Mouse (Mus musculus) frontal cortex, postnatal 25 days (tissue): ENCODE data around the gene Efhc2.

Experiments used
- DNase-seq, 2 experiments: peaks; one replicate each; pipeline ENCODE4 v3.0.0; 2022; ENCODE audit warnings: low spot score in 2 of 2

Efhc2 gene

DNA sequence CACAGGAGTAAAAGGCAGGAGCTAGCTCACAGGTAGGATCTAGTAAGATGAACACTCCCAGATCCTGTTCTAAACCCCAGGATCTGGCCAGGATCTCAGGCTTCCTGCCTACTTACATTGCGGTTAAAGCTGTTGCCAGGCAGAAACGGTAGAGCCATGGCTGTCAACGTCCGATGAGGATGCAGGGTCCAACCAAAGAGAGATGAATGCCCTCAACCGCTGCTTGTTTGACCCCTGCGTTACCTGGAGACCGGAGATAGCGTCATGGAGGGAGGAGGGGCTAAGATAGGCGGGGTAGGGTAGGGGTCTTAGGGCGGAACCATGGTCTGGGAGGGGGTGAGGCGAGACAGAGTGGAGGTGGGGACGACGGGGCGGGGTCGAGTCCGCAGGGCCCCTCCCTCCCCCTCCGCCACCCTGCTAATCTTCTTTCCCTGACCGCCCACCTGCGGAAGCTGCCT, at the start of gene Efhc2:
Gene Efhc2, minus strand, starts transcription at position 243 of the 458 bp plus-strand sequence.
- DNase-seq, result peak in 1 of 2 experiments; percentile 3

DNA sequence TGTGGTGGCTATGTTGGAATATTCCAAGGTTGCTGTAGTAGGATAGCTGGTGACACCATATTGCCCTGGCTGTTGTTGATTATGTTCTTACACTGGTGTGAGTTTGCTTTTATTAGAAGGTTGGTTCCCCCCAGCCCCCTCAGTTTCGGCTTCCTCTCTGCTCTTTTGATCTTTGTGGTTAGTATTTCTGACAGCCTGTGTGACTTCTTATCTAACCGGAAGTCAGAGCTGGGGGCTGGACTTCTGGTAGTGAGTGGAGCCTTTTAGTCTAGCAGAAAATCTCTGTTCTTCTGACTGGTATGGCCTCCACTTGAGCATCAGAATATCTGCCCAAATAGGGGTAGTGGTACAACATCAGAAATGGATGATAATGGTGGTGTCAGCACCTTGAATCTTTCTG, 45.9 kb upstream of the Efhc2 start:
- no peak for DNase-seq

DNA sequence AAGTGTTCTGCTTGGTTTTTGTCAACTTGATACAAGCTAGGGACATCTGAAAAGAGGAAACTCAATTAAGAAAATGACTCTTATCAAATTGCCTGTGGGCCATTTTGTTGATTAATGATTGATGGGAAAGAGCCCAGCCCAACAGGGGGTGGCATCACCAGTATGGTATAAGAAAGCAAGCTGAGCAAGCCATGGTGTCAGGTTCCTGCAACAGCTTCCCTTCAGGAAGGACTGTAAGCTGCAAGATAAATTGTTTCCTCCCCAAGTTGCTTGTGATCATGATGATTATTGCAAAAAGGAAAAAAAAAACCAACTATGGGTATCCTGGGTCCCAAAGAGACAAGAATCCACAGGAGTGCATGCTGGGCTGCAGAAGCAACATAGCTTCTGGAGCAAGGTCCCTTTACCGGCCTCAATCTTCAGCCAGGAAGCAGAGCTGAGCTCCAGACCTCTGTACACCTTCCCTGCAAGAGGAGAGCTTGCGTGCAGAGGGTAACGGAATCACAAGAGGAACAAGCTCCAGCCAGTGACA, 18.8 kb downstream of the Efhc2 start:
- no peak for DNase-seq

DNA sequence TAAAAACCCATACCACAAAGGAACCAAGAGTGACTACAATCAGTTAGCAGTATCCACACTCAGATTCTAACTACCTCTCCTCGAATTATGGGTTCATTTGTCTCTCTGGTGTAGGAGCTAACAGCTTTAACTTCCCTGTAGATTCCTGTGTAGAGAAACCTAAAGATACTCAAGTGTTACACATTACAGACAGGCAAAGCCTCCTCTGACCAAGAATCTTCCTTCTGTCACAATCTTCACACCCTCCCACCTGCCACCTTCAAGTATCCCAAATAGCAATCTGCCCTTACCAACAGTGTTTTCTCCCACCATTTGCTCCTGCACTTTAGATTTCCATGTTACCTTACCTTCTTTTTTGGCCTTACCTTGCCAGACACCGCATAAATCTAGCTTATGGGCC, 35.3 kb downstream of the Efhc2 start:
- no peak for DNase-seq

DNA sequence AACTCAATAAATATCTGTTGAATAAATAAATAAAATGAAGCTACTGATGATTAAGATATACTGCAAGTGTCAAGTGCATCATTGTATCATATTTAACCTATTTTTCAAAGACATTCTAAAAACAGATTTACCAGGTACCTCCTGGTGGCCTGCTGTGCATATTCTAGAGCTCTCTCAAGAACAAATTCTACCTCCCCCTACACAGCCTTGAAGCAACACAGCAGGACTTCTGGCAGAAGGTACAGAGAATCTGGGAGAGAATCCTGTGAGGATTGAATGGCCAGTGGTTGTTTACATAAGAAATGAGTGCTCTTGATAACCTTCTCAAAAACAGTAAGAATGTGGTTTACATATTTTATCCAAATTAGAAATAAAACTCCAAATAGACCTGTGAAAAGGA, 94.0 kb downstream of the Efhc2 start:
- DNase-seq, result no peak

DNA sequence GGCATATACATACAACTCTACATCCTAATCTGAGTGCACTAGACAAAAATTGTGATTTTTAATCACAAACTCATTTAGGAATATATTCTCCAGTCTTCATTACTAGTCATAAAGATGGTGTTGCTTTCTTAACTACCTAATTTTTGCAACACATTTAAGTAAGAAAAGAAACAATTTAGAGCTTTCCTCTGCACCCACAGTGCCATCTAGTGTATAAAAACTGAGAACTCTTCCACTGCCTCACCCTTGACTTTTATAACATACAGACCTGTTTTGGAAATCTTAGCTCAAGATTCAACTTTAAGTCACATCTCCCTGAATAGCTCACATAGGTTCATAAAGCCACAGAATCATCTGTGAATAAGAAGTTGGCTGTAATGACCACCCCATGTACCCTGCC, 101.7 kb downstream of the Efhc2 start:
- no peak for DNase-seq

DNA sequence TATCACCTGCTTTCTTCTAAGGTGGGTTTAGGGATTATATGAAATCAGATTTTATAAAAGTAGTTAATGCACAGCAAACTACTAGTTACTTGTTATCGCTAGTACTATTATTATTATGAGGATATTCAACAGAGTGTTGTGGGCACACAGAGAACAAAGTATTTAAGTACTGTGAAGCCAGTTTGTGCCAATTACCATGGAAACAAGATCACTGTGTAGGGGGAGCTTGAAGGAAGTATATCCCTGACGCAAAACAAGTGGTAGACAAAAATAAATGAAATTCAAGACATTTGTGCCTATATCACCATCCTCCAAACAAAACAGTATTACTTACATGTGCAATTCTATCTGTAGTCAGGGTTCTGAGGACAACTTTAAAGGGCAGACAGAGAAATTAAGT, 105.7 kb downstream of the Efhc2 start:
- no peak for DNase-seq

DNA sequence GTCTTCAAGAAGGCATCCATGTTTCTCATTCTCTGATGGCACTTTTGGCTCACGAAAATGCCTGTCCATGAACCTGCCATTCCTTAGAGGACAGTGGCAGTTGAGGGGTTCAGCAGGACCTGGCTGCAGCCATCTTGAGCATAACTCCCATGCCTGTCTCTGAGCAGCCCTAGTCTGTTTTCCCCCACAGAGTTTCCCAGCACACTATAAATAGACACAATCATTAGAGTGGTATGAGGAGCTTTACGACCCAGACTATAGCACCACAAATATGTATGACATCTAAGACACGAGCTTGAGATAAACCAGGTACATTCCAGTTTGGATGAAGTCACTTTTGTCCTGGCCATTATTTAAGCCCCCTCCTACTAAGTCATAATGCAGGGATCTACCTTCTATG, 143.4 kb downstream of the Efhc2 start:
- no peak for DNase-seq

DNA sequence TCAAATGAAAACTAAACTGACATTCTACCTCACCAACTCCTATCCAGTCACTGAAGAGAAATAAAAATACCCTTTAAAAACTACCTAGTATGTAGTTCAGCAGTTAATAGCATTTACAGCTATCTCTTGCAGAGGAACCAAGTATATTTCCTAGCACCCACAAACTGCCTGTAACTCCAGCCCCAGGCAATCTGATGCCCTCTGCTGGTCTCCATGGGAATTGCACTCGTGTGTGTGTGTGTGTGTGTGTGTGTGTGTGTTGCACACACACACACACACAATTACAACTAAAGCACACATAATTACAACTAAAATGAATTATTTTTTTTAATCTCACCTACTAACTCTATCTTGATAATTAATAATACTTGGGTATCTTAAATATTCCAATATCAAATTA, 153.5 kb downstream of the Efhc2 start:
- no peak for DNase-seq
